Mouse (Mus musculus): ENCODE data around the gene Gm17677.

DNA sequence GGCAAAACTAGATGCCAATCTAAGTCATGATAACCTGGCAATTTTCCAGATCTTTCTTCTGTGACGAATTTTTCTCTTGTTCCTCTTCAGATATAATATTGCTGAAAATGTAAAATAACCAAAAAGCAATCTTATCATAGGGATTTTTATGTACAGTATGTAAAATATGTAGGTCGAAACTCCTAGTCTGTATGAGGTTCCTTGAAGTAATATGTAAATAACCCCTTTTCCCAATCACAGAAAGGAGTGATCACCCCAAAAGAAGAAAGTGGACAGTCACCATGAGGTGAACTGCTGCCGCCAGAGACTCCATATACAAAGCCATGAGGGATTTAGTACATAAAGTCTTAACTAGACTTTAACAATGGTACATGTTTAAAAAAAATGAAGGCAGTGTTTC lies 37.2 kb downstream of the Gm17677 start, which contains the start of gene Gm17727:
- TF ChIP-seq POLR2A (IDR thresholded peaks at IDR 0.05; ENCODE audit: borderline replicate concordance, extremely low read depth, insufficient read depth, insufficient read length, poor library complexity, severe bottlenecking) (no peak), CTCF (IDR thresholded peaks at IDR 0.05; ENCODE audit: borderline replicate concordance, extremely low read depth, insufficient read depth, insufficient read length) (no peak)

Measured in brain, embryonic 14.5 days (tissue).